Mouse (Mus musculus) ovary, adult 10 weeks (tissue): Measurements from ENCODE around the gene Tut4. TPM values are rescaled to one million over a fixed set of nuclear protein-coding genes. Genes with fewer than 3 reads are reported as not detected.

Experiments used
- polyA plus RNA-seq: library from polyadenylated mRNA; stranded (reverse); fragments of 350-450 nt; fragmentation: Illumina TruSeq; extraction: RNeasy Lipid Tissue Mini Kit (QIAGEN cat#74804); gene quantifications from one replicate; pipeline ENCODE4 v1.2.3, GENCODE M21; 2014

The Tut4 gene
- polyA plus RNA-seq: 418 TPM

GRCm38 (mm10) chr4:108459231-108460155 is at the start of gene Tut4:
TSS of gene Tut4 (plus strand) at chr4:108459426.

GRCm38 (mm10) chr4:108578840-108579742 is 119.9 kb downstream of the Tut4 start, which contains the start of the genes Prpf38a and Orc1:
TSS of gene Prpf38a (minus strand) at chr4:108579336.
TSS of gene Orc1 (plus strand) at chr4:108579423.

Other genes starting within 250 kb of the Tut4 start
- gene Zyg11a, start 241.4 kb upstream of the Tut4 start, polyA plus RNA-seq: not detected
- 73.4 TPM for gene Zyg11b, start 158.3 kb upstream of the Tut4 start, polyA plus RNA-seq
- gene Coa7, start 131.3 kb upstream of the Tut4 start, polyA plus RNA-seq: 9.4 TPM
- not detected for gene Shisal2a, start 76.1 kb upstream of the Tut4 start, polyA plus RNA-seq
- 9.2 TPM for gene Gpx7, start 52.5 kb upstream of the Tut4 start, polyA plus RNA-seq
- gene Prpf38a, start 119.9 kb downstream of the Tut4 start, polyA plus RNA-seq: 82.1 TPM
- gene Orc1, start 120.0 kb downstream of the Tut4 start, polyA plus RNA-seq: 7.4 TPM
- 46.4 TPM for gene Cc2d1b, start 160.5 kb downstream of the Tut4 start, polyA plus RNA-seq